Mouse (Mus musculus) olfactory bulb, adult 2 months (tissue): ENCODE measurements around the gene Alkbh6. TPM values are rescaled to one million over a fixed set of nuclear protein-coding genes. Genes with fewer than 3 reads are reported as not detected.
A peak's percentile ranks its signal among the peaks of the same experiment; 100 is the strongest.

ENCODE experiments used
- H3K27ac ChIP-seq: fragments of 200-500 bp; 2 replicates; pipeline ENCODE4 v1.5.1; 2012; ENCODE audit warnings: low read depth, low read length; ENCODE audit not compliant: insufficient read depth
- H3K4me1 ChIP-seq: fragments of 200-500 bp; 2 replicates; pipeline ENCODE4 v1.6.1; 2012; ENCODE audit warnings: low read length; ENCODE audit not compliant: control insufficient read depth, insufficient read depth
- H3K4me3 ChIP-seq: fragments of 200-500 bp; 2 replicates; pipeline ENCODE4 v1.5.1; 2012; ENCODE audit warnings: mild to moderate bottlenecking, low read depth, low read length, moderate library complexity; ENCODE audit not compliant: insufficient read depth
- CTCF ChIP-seq: fragments of 200-500 bp; IDR thresholded peaks from 2 replicates; pipeline ENCODE4 v1.5.1; 2012; ENCODE audit warnings: low read depth, mild to moderate bottlenecking, low read length, moderate library complexity; ENCODE audit not compliant: insufficient read depth
- POLR2A ChIP-seq: fragments of 200-500 bp; IDR thresholded peaks from 2 replicates; pipeline ENCODE4 v1.6.1; 2012; ENCODE audit warnings: mild to moderate bottlenecking, low read depth, low read length, moderate library complexity; ENCODE audit not compliant: insufficient read depth
- WGBS: fragments of 180-500 bp; shearing (Covaris S2); methylation state at CpG from one replicate; pipeline ENCODE4 v1.1.7; 2018; 5-methylcytosine and 5-hydroxymethylcytosine counted together
- polyA plus RNA-seq: library from polyadenylated mRNA; stranded (reverse); fragments of >200 nt; gene quantifications from 2 replicates; pipeline ENCODE4 v1.2.4, GENCODE M21; 2012; ENCODE audit warnings: low replicate concordance; ENCODE audit not compliant: missing spikeins, insufficient read depth, insufficient read length

Gene Alkbh6
- not detected in 2 replicates for polyA plus RNA-seq

- 5% methylated on average over 27 of the region's 27 CpGs for WGBS
- TF ChIP-seq POLR2A (peak; percentile 78; the same call in 1 of the 2 replicates), CTCF (no peak)
These were observed at the start of gene Alkbh6 for GRCm38 (mm10) chr7:30308076-30309005. TSS of gene Alkbh6 (plus strand) at chr7:30308717.

GRCm38 (mm10) chr7:30265041-30265440, 43.5 kb upstream of the Alkbh6 start:
- Histone ChIP-seq H3K4me1 (no peaks in the 10 kb centered on the region), H3K27ac (no peak overlapping the region), H3K4me3 (no peak overlapping the region)
- 88% methylated on average over 2 of the region's 2 CpGs for WGBS
- no peak for TF ChIP-seq POLR2A
- TF ChIP-seq CTCF: no peak

More at GRCm38 (mm10) chr7:30308076-30309005, at the start of gene Alkbh6:
- peak within 1 kb of the TSS; percentile 76 for H3K4me3 ChIP-seq
- H3K4me1 ChIP-seq: peaks cover 18% of the 10 kb centered on the region
- H3K27ac ChIP-seq: peak within 1 kb of the TSS; percentile 93

GRCm38 (mm10) chr7:30265531-30265930, 43.0 kb upstream of the Alkbh6 start:
- WGBS: 96% methylated on average over 5 of the region's 5 CpGs
- TF ChIP-seq CTCF (no peak), POLR2A (no peak)
- Histone ChIP-seq H3K4me1 (no peaks in the 10 kb centered on the region), H3K27ac (no peak overlapping the region), H3K4me3 (no peak overlapping the region)

GRCm38 (mm10) chr7:30265935-30266334, 42.6 kb upstream of the Alkbh6 start:
- no peak overlapping the region for H3K27ac ChIP-seq
- 96% methylated on average over 7 of the region's 7 CpGs for WGBS
- no peaks in the 10 kb centered on the region for H3K4me1 ChIP-seq
- TF ChIP-seq POLR2A: no peak
- no peak for TF ChIP-seq CTCF
- H3K4me3 ChIP-seq: no peak overlapping the region

- TF ChIP-seq CTCF: no peak
- TF ChIP-seq POLR2A: no peak
- Histone ChIP-seq H3K4me1 (no peaks in the 10 kb centered on the region), H3K27ac (no peak overlapping the region), H3K4me3 (no peak overlapping the region)
- WGBS: 81% methylated on average over 3 of the region's 3 CpGs
These were observed 41.7 kb upstream of the Alkbh6 start for GRCm38 (mm10) chr7:30266780-30267179.

- H3K4me3 ChIP-seq: no peak overlapping the region
- 85% methylated on average over 4 of the region's 4 CpGs for WGBS
- H3K27ac ChIP-seq: no peak overlapping the region
- TF ChIP-seq CTCF: no peak
- TF ChIP-seq POLR2A: no peak
- H3K4me1 ChIP-seq: no peaks in the 10 kb centered on the region
These were observed 38.9 kb upstream of the Alkbh6 start for GRCm38 (mm10) chr7:30269641-30270040.

- H3K27ac ChIP-seq: no peak overlapping the region
- H3K4me1 ChIP-seq: no peaks in the 10 kb centered on the region
- no peak overlapping the region for H3K4me3 ChIP-seq
- no peak for TF ChIP-seq CTCF
- TF ChIP-seq POLR2A: no peak
- WGBS: 90% methylated on average over 6 of the region's 6 CpGs
These were observed 34.1 kb upstream of the Alkbh6 start for GRCm38 (mm10) chr7:30274383-30274782.

GRCm38 (mm10) chr7:30278911-30279310, 29.6 kb upstream of the Alkbh6 start:
- no peak overlapping the region for H3K4me3 ChIP-seq
- no peak overlapping the region for H3K27ac ChIP-seq
- 0 out of 2 replicates have a peak, but pooled peaks cover 4% of the 10 kb centered on the region for H3K4me1 ChIP-seq
- WGBS: 45% methylated on average over 2 of the region's 2 CpGs
- TF ChIP-seq CTCF: no peak
- TF ChIP-seq POLR2A: no peak

- 9% methylated on average over 6 of the region's 6 CpGs for WGBS
- H3K4me3 ChIP-seq: peak overlapping the region; percentile 74
- H3K4me1 ChIP-seq: 0 out of 2 replicates have a peak, but pooled peaks cover 4% of the 10 kb centered on the region
- no peak overlapping the region for H3K27ac ChIP-seq
- TF ChIP-seq POLR2A (no peak), CTCF (no peak)
These were observed 29.0 kb upstream of the Alkbh6 start for GRCm38 (mm10) chr7:30279536-30279935.
